Mouse (Mus musculus): ENCODE data around the gene Cpsf3.

The Cpsf3 gene

GRCm38 (mm10) chr12:21333766-21334165 is 48.6 kb downstream of the Cpsf3 start:
- DNase-seq (ENCODE audit: low spot score), result no peak

- DNase-seq (ENCODE audit: low spot score), result no peak
Measured at GRCm38 (mm10) chr12:21335869-21336268, 50.7 kb downstream of the Cpsf3 start.

- no peak for DNase-seq (ENCODE audit: low spot score)
Measured at GRCm38 (mm10) chr12:21337171-21337570, 52.0 kb downstream of the Cpsf3 start.

- DNase-seq (ENCODE audit: low spot score), result no peak
Measured at GRCm38 (mm10) chr12:21340674-21341073, 55.5 kb downstream of the Cpsf3 start.

GRCm38 (mm10) chr12:21346972-21347371 is 61.8 kb downstream of the Cpsf3 start:
- DNase-seq (ENCODE audit: low spot score), result no peak

GRCm38 (mm10) chr12:21350113-21350876 is 65.1 kb downstream of the Cpsf3 start:
- DNase-seq (ENCODE audit: low spot score), result no peak

GRCm38 (mm10) chr12:21353681-21354080 is 68.5 kb downstream of the Cpsf3 start:
- DNase-seq (ENCODE audit: low spot score), result no peak

GRCm38 (mm10) chr12:21362686-21363085 is 77.5 kb downstream of the Cpsf3 start:
- no peak for DNase-seq (ENCODE audit: low spot score)

GRCm38 (mm10) chr12:21363195-21363594 is 78.0 kb downstream of the Cpsf3 start:
- DNase-seq (ENCODE audit: low spot score), result no peak

Measured in urinary bladder, postnatal 10 days (tissue).